Mouse (Mus musculus) heart, embryonic 16.5 days (tissue): ENCODE data around the gene Ifnar1. TPM values are rescaled to one million over a fixed set of nuclear protein-coding genes. Genes with fewer than 3 reads are reported as not detected.

Experiments
- ATAC-seq: fragments of 200-750 bp; cut with Nextera tagmentation; replicated peaks from 2 replicates; pipeline ENCODE4 v1.8.0; 2017; ENCODE audit warnings: moderate number of reproducible peaks; ENCODE audit not compliant: insufficient read depth, low FRiP score; ENCODE audit errors: extremely low read depth
- H3K27ac ChIP-seq: fragments of 300-500 bp; sonication (generic); 2 replicates; pipeline ENCODE4 v1.5.1; 2014; ENCODE audit warnings: mild to moderate bottlenecking, low read length, control low read depth, moderate library complexity
- H3K27me3 ChIP-seq: fragments of 300-500 bp; sonication (generic); 2 replicates; pipeline ENCODE4 v1.6.1; 2014; ENCODE audit warnings: low read length, mixed read lengths; ENCODE audit not compliant: control insufficient read depth, insufficient read depth
- H3K36me3 ChIP-seq: fragments of 300-500 bp; sonication (generic); 2 replicates; pipeline ENCODE4 v1.6.1; 2014; ENCODE audit not compliant: control insufficient read depth, insufficient read depth
- H3K4me1 ChIP-seq: fragments of 300-500 bp; sonication (generic); 2 replicates; pipeline ENCODE4 v1.6.1; 2014; ENCODE audit warnings: low read length, mixed read lengths; ENCODE audit not compliant: control insufficient read depth, insufficient read depth
- H3K4me2 ChIP-seq: fragments of 300-500 bp; sonication (generic); 2 replicates; pipeline ENCODE4 v1.6.1; 2014; ENCODE audit warnings: low read depth, mild to moderate bottlenecking, control low read depth, low read length
- H3K4me3 ChIP-seq: fragments of 300-500 bp; sonication (generic); 2 replicates; pipeline ENCODE4 v1.5.1; 2014; ENCODE audit warnings: mild to moderate bottlenecking, control low read depth, low read length
- H3K9ac ChIP-seq: fragments of 300-500 bp; sonication (generic); 2 replicates; pipeline ENCODE4 v1.6.1; 2014; ENCODE audit warnings: low read length, control low read depth
- H3K9me3 ChIP-seq: fragments of 300-500 bp; sonication (generic); replicated peaks from 2 replicates; pipeline ENCODE4 v1.6.1; 2016; ENCODE audit warnings: low read length; ENCODE audit not compliant: control insufficient read depth
- WGBS: fragments of 180-500 bp; shearing (Covaris S2); extraction: QIAGEN DNeasy Blood & Tissue Kit; methylation state at CpG from one replicate; pipeline ENCODE4 v1.1.7; 2014; 5-methylcytosine and 5-hydroxymethylcytosine counted together
- polyA plus RNA-seq: library from polyadenylated mRNA; unstranded; fragments of >200 nt; fragmentation: Nextera tagmentation; extraction: Ambion mirVana; gene quantifications from 2 replicates; pipeline ENCODE4 v1.2.1, GENCODE M21; 2015

Gene Ifnar1
- polyA plus RNA-seq, 1 experiment from 2014 or later: 40.9 TPM

GRCm38 (mm10) chr16:91484387-91484786 is 651 bp upstream of the Ifnar1 start:
- ATAC-seq: no peak
- 51% methylated on average over 17 of the region's 17 CpGs for WGBS

DNA sequence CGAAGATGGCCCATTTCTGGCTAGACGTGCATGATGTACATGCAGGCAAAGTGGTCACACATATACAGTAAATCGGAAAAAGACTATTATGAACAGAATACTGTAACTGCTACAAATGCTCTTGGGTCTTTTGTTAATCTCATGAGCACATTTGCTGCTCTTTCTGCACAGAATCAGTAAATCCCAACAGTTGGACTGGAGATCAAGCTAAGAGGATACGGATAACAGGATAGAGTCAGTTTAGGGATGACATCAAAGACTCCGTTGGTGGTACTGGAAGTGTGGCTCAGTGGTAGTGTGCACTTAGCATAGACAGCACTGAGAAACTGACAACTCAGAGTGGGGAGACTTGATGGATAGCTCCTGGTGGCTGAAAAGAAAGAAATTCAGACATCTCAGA is 803 bp downstream of the Ifnar1 start:
- Histone ChIP-seq H3K4me2 (peak overlapping the region; percentile 78), H3K36me3 (peaks cover 13% of the 10 kb centered on the region), H3K27ac (peak overlapping the region; percentile 97), H3K4me1 (peaks cover 14% of the 10 kb centered on the region), H3K9ac (peak overlapping the region; percentile 99), H3K4me3 (peak overlapping the region; percentile 96), H3K9me3 (no peaks in the 10 kb centered on the region), H3K27me3 (no peaks in the 10 kb centered on the region)
- 28% methylated on average over 5 of the region's 5 CpGs for WGBS
- no peak for ATAC-seq

More at GRCm38 (mm10) chr16:91484387-91484786, 651 bp upstream of the Ifnar1 start:
- H3K4me2 ChIP-seq: peak overlapping the region; percentile 84
- no peaks in the 10 kb centered on the region for H3K9me3 ChIP-seq
- peak overlapping the region; percentile 97 for H3K27ac ChIP-seq
- H3K36me3 ChIP-seq: no peaks in the 10 kb centered on the region
- H3K27me3 ChIP-seq: no peaks in the 10 kb centered on the region
- peak overlapping the region; percentile 99 for H3K9ac ChIP-seq
- H3K4me3 ChIP-seq: peak overlapping the region; percentile 96
- H3K4me1 ChIP-seq: peaks cover 14% of the 10 kb centered on the region

GRCm38 (mm10) chr16:91488066-91488465 is 3.0 kb downstream of the Ifnar1 start:
- H3K27me3 ChIP-seq: no peaks in the 10 kb centered on the region
- 82% methylated on average over 2 of the region's 2 CpGs for WGBS
- no peak overlapping the region for H3K27ac ChIP-seq
- no peak overlapping the region for H3K4me3 ChIP-seq
- ATAC-seq: no peak
- peaks cover 24% of the 10 kb centered on the region for H3K36me3 ChIP-seq
- H3K4me1 ChIP-seq: peaks cover 14% of the 10 kb centered on the region
- H3K9me3 ChIP-seq: no peaks in the 10 kb centered on the region
- H3K9ac ChIP-seq: no peak overlapping the region
- H3K4me2 ChIP-seq: no peak overlapping the region

DNA sequence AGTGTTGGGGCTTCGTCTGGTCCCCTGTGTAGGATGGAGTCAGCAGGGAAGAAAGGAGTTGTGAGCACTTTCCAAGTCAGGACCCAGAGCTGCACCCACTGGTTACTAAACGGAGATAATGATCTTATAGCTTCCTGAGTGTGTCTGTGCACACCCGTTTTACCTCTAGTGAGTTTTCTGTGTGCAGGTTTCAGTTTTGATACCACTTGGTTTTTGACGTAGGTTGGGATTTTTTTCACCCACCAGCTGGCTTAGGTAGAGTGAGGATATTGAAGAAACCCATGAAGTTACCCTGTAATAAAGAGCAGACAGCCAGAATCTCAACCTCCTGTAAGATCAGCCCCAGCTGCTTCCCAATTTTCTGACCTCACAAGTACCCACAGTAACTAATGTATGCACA is 5.9 kb downstream of the Ifnar1 start:
- peaks cover 39% of the 10 kb centered on the region for H3K36me3 ChIP-seq
- H3K4me1 ChIP-seq: peaks cover 9% of the 10 kb centered on the region
- no peak overlapping the region for H3K27ac ChIP-seq
- no peak overlapping the region for H3K9ac ChIP-seq
- ATAC-seq: no peak
- no peaks in the 10 kb centered on the region for H3K27me3 ChIP-seq
- no peaks in the 10 kb centered on the region for H3K9me3 ChIP-seq
- WGBS: 81% methylated on average over 4 of the region's 4 CpGs
- H3K4me2 ChIP-seq: no peak overlapping the region
- no peak overlapping the region for H3K4me3 ChIP-seq

GRCm38 (mm10) chr16:91491473-91491872 is 6.4 kb downstream of the Ifnar1 start:
- peaks cover 44% of the 10 kb centered on the region for H3K36me3 ChIP-seq
- H3K27ac ChIP-seq: no peak overlapping the region
- H3K4me1 ChIP-seq: peaks cover 3% of the 10 kb centered on the region
- H3K9ac ChIP-seq: no peak overlapping the region
- no peak for ATAC-seq
- 88% methylated on average over 3 of the region's 3 CpGs for WGBS
- no peaks in the 10 kb centered on the region for H3K9me3 ChIP-seq
- H3K27me3 ChIP-seq: no peaks in the 10 kb centered on the region
- no peak overlapping the region for H3K4me3 ChIP-seq
- H3K4me2 ChIP-seq: no peak overlapping the region

- Histone ChIP-seq H3K4me1 (no peaks in the 10 kb centered on the region), H3K4me2 (no peak overlapping the region), H3K27me3 (no peaks in the 10 kb centered on the region), H3K36me3 (peaks cover 63% of the 10 kb centered on the region), H3K27ac (no peak overlapping the region), H3K9ac (no peak overlapping the region), H3K9me3 (no peaks in the 10 kb centered on the region), H3K4me3 (no peak overlapping the region)
- no peak for ATAC-seq
- WGBS: 87% methylated on average over 4 of the region's 4 CpGs
Observed at GRCm38 (mm10) chr16:91495501-91495900, 10.5 kb downstream of the Ifnar1 start.

DNA sequence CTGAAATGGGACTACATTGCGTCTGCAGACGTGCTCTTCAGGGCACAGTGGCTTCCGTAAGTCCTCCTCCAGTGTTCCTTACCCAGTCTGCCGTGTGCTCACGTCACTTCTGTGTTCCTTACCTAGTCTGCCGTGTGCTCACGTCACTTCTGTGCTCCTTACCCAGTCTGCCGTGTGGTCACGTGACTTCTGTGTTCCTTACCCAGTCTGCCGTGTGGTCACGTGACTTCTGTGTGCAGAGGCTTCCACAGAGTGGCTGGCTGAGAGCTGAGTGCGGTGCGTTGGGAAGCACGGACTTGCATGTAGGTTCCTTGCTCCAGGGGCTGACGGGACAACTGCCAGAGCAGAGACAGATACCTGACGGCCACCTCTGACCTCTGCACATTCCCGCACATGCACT is 11.2 kb downstream of the Ifnar1 start:
- H3K9ac ChIP-seq: no peak overlapping the region
- WGBS: 92% methylated on average over 17 of the region's 17 CpGs
- H3K27me3 ChIP-seq: no peaks in the 10 kb centered on the region
- no peak overlapping the region for H3K27ac ChIP-seq
- H3K4me3 ChIP-seq: no peak overlapping the region
- peaks cover 63% of the 10 kb centered on the region for H3K36me3 ChIP-seq
- no peak overlapping the region for H3K4me2 ChIP-seq
- no peak for ATAC-seq
- H3K9me3 ChIP-seq: no peaks in the 10 kb centered on the region
- no peaks in the 10 kb centered on the region for H3K4me1 ChIP-seq

DNA sequence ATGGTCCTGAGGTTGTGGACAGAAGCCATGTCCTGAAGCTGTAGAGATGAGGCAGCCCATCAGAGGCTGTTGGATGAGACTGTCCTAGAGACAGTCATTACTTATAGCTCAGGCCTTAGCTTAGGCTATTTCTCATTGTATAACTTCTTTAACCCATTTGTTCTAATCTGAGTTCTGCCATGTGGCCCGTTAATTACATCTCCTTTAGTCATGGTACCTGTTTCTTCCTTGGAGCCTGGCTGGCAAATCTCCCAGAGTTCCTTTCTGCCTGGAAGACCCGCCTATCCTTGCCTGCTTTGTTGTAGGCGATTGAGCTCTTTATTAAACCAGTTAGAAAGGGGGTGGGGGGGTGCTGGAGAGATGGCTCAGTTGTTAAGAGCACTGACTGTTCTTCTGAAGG is 11.7 kb downstream of the Ifnar1 start:
- H3K9ac ChIP-seq: no peak overlapping the region
- H3K4me3 ChIP-seq: no peak overlapping the region
- no peaks in the 10 kb centered on the region for H3K27me3 ChIP-seq
- H3K27ac ChIP-seq: no peak overlapping the region
- ATAC-seq: no peak
- H3K4me2 ChIP-seq: no peak overlapping the region
- no peaks in the 10 kb centered on the region for H3K9me3 ChIP-seq
- peaks cover 65% of the 10 kb centered on the region for H3K36me3 ChIP-seq
- H3K4me1 ChIP-seq: no peaks in the 10 kb centered on the region
- 89% methylated on average over 3 of the region's 3 CpGs for WGBS

DNA sequence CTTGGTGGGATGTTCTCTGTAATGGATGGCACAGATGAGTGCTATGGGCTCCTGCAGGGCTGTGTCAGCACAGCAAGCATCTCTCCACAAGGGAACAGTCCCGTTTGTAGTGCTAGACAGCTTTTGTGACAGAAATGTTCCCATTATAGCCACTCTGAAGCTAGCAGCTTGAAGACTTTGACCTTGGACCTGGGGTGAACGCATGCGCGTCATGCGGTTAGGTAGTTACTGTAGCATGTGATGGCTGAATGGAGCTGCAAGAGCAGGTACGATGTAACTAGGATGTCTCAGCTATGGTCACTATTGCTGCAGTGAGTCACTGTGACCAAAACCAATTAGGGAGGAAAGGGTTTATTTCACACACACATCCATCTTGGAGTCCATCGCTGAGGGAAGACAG is 13.0 kb downstream of the Ifnar1 start:
- no peaks in the 10 kb centered on the region for H3K9me3 ChIP-seq
- no peaks in the 10 kb centered on the region for H3K27me3 ChIP-seq
- H3K27ac ChIP-seq: no peak overlapping the region
- 91% methylated on average over 7 of the region's 7 CpGs for WGBS
- no peak overlapping the region for H3K4me2 ChIP-seq
- no peaks in the 10 kb centered on the region for H3K4me1 ChIP-seq
- H3K4me3 ChIP-seq: no peak overlapping the region
- H3K9ac ChIP-seq: no peak overlapping the region
- ATAC-seq: no peak
- H3K36me3 ChIP-seq: peaks cover 64% of the 10 kb centered on the region

- ATAC-seq: no peak
- Histone ChIP-seq H3K4me2 (no peak overlapping the region), H3K9ac (no peak overlapping the region), H3K4me1 (peaks cover 2% of the 10 kb centered on the region; the same call in 1 of the 2 replicates), H3K27me3 (no peaks in the 10 kb centered on the region), H3K36me3 (peaks cover 61% of the 10 kb centered on the region), H3K9me3 (no peaks in the 10 kb centered on the region), H3K4me3 (no peak overlapping the region), H3K27ac (no peak overlapping the region)
- 87% methylated on average over 7 of the region's 7 CpGs for WGBS
Observed at GRCm38 (mm10) chr16:91504701-91505100, 19.7 kb downstream of the Ifnar1 start.
